Mouse (Mus musculus): ENCODE measurements at regions not wholly inside any gene's neighbourhood (a gene's known extent, or its start where the extent isn't known, plus 50 kb on each side); places are given as distances from the start of the nearest gene placed in this dataset.

GRCm38 (mm10) chr12:51118781-51119180, 229.1 kb upstream of the G2e3 start:
- DNase-seq (ENCODE audit: low spot score): no peak

- DNase-seq (ENCODE audit: low spot score): no peak
Measured at GRCm38 (mm10) chr12:51118021-51118694, 229.7 kb upstream of the G2e3 start.

GRCm38 (mm10) chr12:51117436-51118020, 230.3 kb upstream of the G2e3 start:
- DNase-seq (ENCODE audit: low spot score): no peak

GRCm38 (mm10) chr12:51111811-51112210, 236.1 kb upstream of the G2e3 start:
- no peak for DNase-seq (ENCODE audit: low spot score)

- no peak for DNase-seq (ENCODE audit: low spot score)
Measured at GRCm38 (mm10) chr12:51108044-51108443, 239.8 kb upstream of the G2e3 start.

- DNase-seq (ENCODE audit: low spot score): no peak
Measured at GRCm38 (mm10) chr12:51103541-51104042, 244.3 kb upstream of the G2e3 start.

- DNase-seq (ENCODE audit: low spot score): no peak
Measured at GRCm38 (mm10) chr12:51101636-51102035, 246.2 kb upstream of the G2e3 start.

GRCm38 (mm10) chr12:51100868-51101267, 247.0 kb upstream of the G2e3 start:
- DNase-seq (ENCODE audit: low spot score): no peak

- DNase-seq (ENCODE audit: low spot score): no peak
Measured at GRCm38 (mm10) chr12:51095974-51096373, 251.9 kb upstream of the G2e3 start.

- DNase-seq (ENCODE audit: low spot score): no peak
Measured at GRCm38 (mm10) chr12:51089324-51089723, 258.5 kb upstream of the G2e3 start.

- no peak for DNase-seq (ENCODE audit: low spot score)
Measured at GRCm38 (mm10) chr12:51081809-51082208, 266.1 kb upstream of the G2e3 start.

- DNase-seq (ENCODE audit: low spot score): no peak
Measured at GRCm38 (mm10) chr12:51073503-51073902, 274.4 kb upstream of the G2e3 start.

GRCm38 (mm10) chr12:51060931-51061330, 286.9 kb upstream of the G2e3 start:
- DNase-seq (ENCODE audit: low spot score): no peak

- no peak for DNase-seq (ENCODE audit: low spot score)
Measured at GRCm38 (mm10) chr12:51058569-51058968, 289.3 kb upstream of the G2e3 start.

- DNase-seq (ENCODE audit: low spot score): no peak
Measured at GRCm38 (mm10) chr12:51058104-51058503, 289.8 kb upstream of the G2e3 start.

GRCm38 (mm10) chr12:51047116-51047515, 300.7 kb upstream of the G2e3 start:
- DNase-seq (ENCODE audit: low spot score): no peak

- DNase-seq (ENCODE audit: low spot score): no peak
Measured at GRCm38 (mm10) chr12:51045437-51045836, 302.4 kb upstream of the G2e3 start.

- no peak for DNase-seq (ENCODE audit: low spot score)
Measured at GRCm38 (mm10) chr12:51045020-51045419, 302.8 kb upstream of the G2e3 start.

GRCm38 (mm10) chr12:51032193-51032592, 315.7 kb upstream of the G2e3 start:
- DNase-seq (ENCODE audit: low spot score): no peak

- DNase-seq (ENCODE audit: low spot score): no peak
Measured at GRCm38 (mm10) chr12:51028601-51029174, 319.2 kb upstream of the G2e3 start.

GRCm38 (mm10) chr12:51026046-51026445, 321.8 kb upstream of the G2e3 start:
- no peak for DNase-seq (ENCODE audit: low spot score)

GRCm38 (mm10) chr12:51025531-51025930, 322.3 kb upstream of the G2e3 start:
- DNase-seq (ENCODE audit: low spot score): no peak

GRCm38 (mm10) chr12:51024057-51024743, 323.7 kb upstream of the G2e3 start:
- DNase-seq (ENCODE audit: low spot score): no peak

All from MN1 (cell line).